15 mouse cellular contexts compared by ENCODE assay signal in genomic region chr12:117691336-117691735, GRCm38 (mm10).
DNase-seq lines count a peak whose midpoint lies in the region; ATAC-seq lines count a peak whose summit lies in the region.
"Had no signal": no experiment of that assay in that cellular context is flagged by ENCODE, and none has a peak within 500 bp of the region (broad histone marks: within the 10 kb centered on the region; RNA-seq: fewer than 3 reads in every experiment).

No protein-coding gene starts in this region.

- H3K36me3 ChIP-seq in forebrain, embryonic 15.5 days = no peaks in the 10 kb centered on the region
- H3K36me3 ChIP-seq in hindbrain, embryonic 14.5 days (replicated peaks; ENCODE audit: control insufficient read depth, insufficient read depth) = no peaks in the 10 kb centered on the region
- no peaks in the 10 kb centered on the region for H3K36me3 ChIP-seq in neural tube, embryonic 12.5 days
- H3K36me3 ChIP-seq in intestine, embryonic 16.5 days (ENCODE audit: control insufficient read depth, insufficient read depth, low read length) = no peaks in the 10 kb centered on the region
- H3K36me3 ChIP-seq: intestine, embryonic 15.5 days; kidney, embryonic 15.5 days had no signal

- H3K4me1 ChIP-seq in forebrain, embryonic 15.5 days = peaks cover 32% of the 10 kb centered on the region
- peaks cover 60% of the 10 kb centered on the region for H3K4me1 ChIP-seq in hindbrain, embryonic 14.5 days (replicated peaks; ENCODE audit: control insufficient read depth, insufficient read depth, low read length)
- H3K4me1 ChIP-seq in neural tube, embryonic 12.5 days = peaks cover 30% of the 10 kb centered on the region
- H3K4me1 ChIP-seq in intestine, embryonic 16.5 days (ENCODE audit: control insufficient read depth, insufficient read depth, low read length) = no peaks in the 10 kb centered on the region

- H3K9me3 ChIP-seq in forebrain, embryonic 15.5 days = no peaks in the 10 kb centered on the region
- no peaks in the 10 kb centered on the region for H3K9me3 ChIP-seq in hindbrain, embryonic 14.5 days (ENCODE audit: control insufficient read depth, low read length)
- no peaks in the 10 kb centered on the region for H3K9me3 ChIP-seq in neural tube, embryonic 12.5 days
- no peaks in the 10 kb centered on the region for H3K9me3 ChIP-seq in intestine, embryonic 16.5 days (ENCODE audit: control insufficient read depth, low read length)
- H3K9me3 ChIP-seq: intestine, embryonic 15.5 days; kidney, embryonic 15.5 days had no signal

- 65% methylated on average over 5 of the region's 5 CpGs for WGBS in forebrain, embryonic 15.5 days
- WGBS in hindbrain, embryonic 14.5 days = 63% methylated on average over 5 of the region's 5 CpGs
- WGBS in neural tube, embryonic 12.5 days = 76% methylated on average over 5 of the region's 5 CpGs
- 75% methylated on average over 5 of the region's 5 CpGs for WGBS in intestine, embryonic 16.5 days

- H3K27ac ChIP-seq in forebrain, embryonic 15.5 days (replicated peaks) = no peak overlapping the region
- 0 out of 2 replicates have a peak overlapping the region, but pooled peaks have one; percentile 34 for H3K27ac ChIP-seq in hindbrain, embryonic 14.5 days
- H3K27ac ChIP-seq in neural tube, embryonic 12.5 days = no peak overlapping the region
- H3K27ac ChIP-seq in intestine, embryonic 16.5 days (ENCODE audit: low read length) = no peak overlapping the region
- H3K27ac ChIP-seq: intestine, embryonic 15.5 days; kidney, embryonic 15.5 days; liver, embryonic 14.5 days had no signal

- peak; percentile 84 for DNase-seq in heart, adult 11 months
- no peak for DNase-seq in heart, postnatal 4 days
- DNase-seq in hindbrain, embryonic 14.5 days (ENCODE audit: low spot score) = no peak
- no peak for DNase-seq in kidney, postnatal 10 days
- DNase-seq: cerebellum, postnatal 25 days; gastrocnemius, postnatal 14 days; right cerebral cortex, postnatal 25 days had no signal

- H3K27me3 ChIP-seq in forebrain, embryonic 15.5 days = no peaks in the 10 kb centered on the region
- no peaks in the 10 kb centered on the region for H3K27me3 ChIP-seq in hindbrain, embryonic 14.5 days (ENCODE audit: control insufficient read depth, insufficient read depth, low read length)
- H3K27me3 ChIP-seq in neural tube, embryonic 12.5 days (replicated peaks) = no peaks in the 10 kb centered on the region
- H3K27me3 ChIP-seq in intestine, embryonic 16.5 days (replicated peaks; ENCODE audit: control insufficient read depth, insufficient read depth, low read length) = no peaks in the 10 kb centered on the region
- H3K27me3 ChIP-seq: CH12.LX; intestine, embryonic 15.5 days had no signal

- ATAC-seq in forebrain, embryonic 15.5 days (replicated peaks) = no peak
- ATAC-seq in hindbrain, embryonic 14.5 days (ENCODE audit: low FRiP score) = no peak
- no peak for ATAC-seq in neural tube, embryonic 12.5 days (ENCODE audit: low FRiP score, low read depth)
- ATAC-seq in intestine, embryonic 16.5 days = no peak
- ATAC-seq: intestine, embryonic 15.5 days had no signal

- peak overlapping the region; percentile 52 for H3K4me3 ChIP-seq in forebrain, embryonic 15.5 days
- peak overlapping the region; percentile 49 for H3K4me3 ChIP-seq in hindbrain, embryonic 14.5 days (replicated peaks; ENCODE audit: low read length)
- peak overlapping the region; percentile 24 for H3K4me3 ChIP-seq in neural tube, embryonic 12.5 days
- no peak overlapping the region for H3K4me3 ChIP-seq in intestine, embryonic 16.5 days (ENCODE audit: low read length)
- H3K4me3 ChIP-seq: intestine, embryonic 15.5 days; kidney, embryonic 15.5 days; myocyte had no signal

- peak overlapping the region; percentile 59 for H3K4me2 ChIP-seq in forebrain, embryonic 15.5 days (replicated peaks)
- H3K4me2 ChIP-seq in hindbrain, embryonic 14.5 days (replicated peaks) = peak overlapping the region; percentile 56
- peak overlapping the region; percentile 64 for H3K4me2 ChIP-seq in neural tube, embryonic 12.5 days (replicated peaks)
- no peak overlapping the region for H3K4me2 ChIP-seq in intestine, embryonic 16.5 days (ENCODE audit: low read depth, low read length)
- H3K4me2 ChIP-seq: intestine, embryonic 15.5 days; kidney, embryonic 15.5 days had no signal

- H3K9ac ChIP-seq in forebrain, embryonic 15.5 days (replicated peaks) = no peak overlapping the region
- H3K9ac ChIP-seq in hindbrain, embryonic 14.5 days = peak overlapping the region; percentile 79
- 0 out of 2 replicates have a peak overlapping the region, but pooled peaks have one; percentile 6 for H3K9ac ChIP-seq in neural tube, embryonic 12.5 days
- no peak overlapping the region for H3K9ac ChIP-seq in intestine, embryonic 16.5 days (ENCODE audit: low read depth, low read length)
- H3K9ac ChIP-seq: intestine, embryonic 15.5 days; kidney, embryonic 15.5 days; liver, embryonic 14.5 days had no signal

Comparison
In these comparisons a context has a peak if more than half of its experiments do, and no peak if none do; other contexts are left out.
1. H3K9ac ChIP-seq: peak in hindbrain, embryonic 14.5 days (single experiment) and neural tube, embryonic 12.5 days (single experiment); none in forebrain, embryonic 15.5 days (single experiment) and intestine, embryonic 16.5 days (single experiment).